Mouse (Mus musculus) heart, embryonic 14.5 days (tissue): ENCODE measurements around the gene Glyatl3. TPM values are rescaled to one million over a fixed set of nuclear protein-coding genes. Genes with fewer than 3 reads are reported as not detected.

Experiments used
- ATAC-seq: fragments of 200-750 bp; cut with Nextera tagmentation; 2 replicates; pipeline ENCODE4 v1.8.0; 2017; ENCODE audit warnings: low read depth, moderate TSS enrichment; ENCODE audit not compliant: insufficient number of reproducible peaks, insufficient read depth, low FRiP score
- H3K27ac ChIP-seq, 2 experiments: fragments of 200-500 bp in 1 of 2; fragments of 300-500 bp in 1 of 2; sonication (generic) in 1 of 2; replicated peaks in 1 of 2; 2 replicates each; pipeline ENCODE4 v1.5.1; 2012 to 2014; ENCODE audit warnings: low read depth in 2 of 2, low read length in 2 of 2, control low read depth in 1 of 2, mild to moderate bottlenecking in 1 of 2, mixed read lengths in 1 of 2; ENCODE audit not compliant: control insufficient read depth in 1 of 2, insufficient read depth in 1 of 2
- H3K27me3 ChIP-seq: fragments of 300-500 bp; sonication (generic); 2 replicates; pipeline ENCODE4 v1.6.1; 2014; ENCODE audit warnings: mild to moderate bottlenecking, low read length, control low read depth; ENCODE audit not compliant: control insufficient read depth, insufficient read depth
- H3K36me3 ChIP-seq: fragments of 300-500 bp; sonication (generic); 2 replicates; pipeline ENCODE4 v1.6.1; 2014; ENCODE audit warnings: mild to moderate bottlenecking, control low read depth, low read length, mixed read lengths; ENCODE audit not compliant: control insufficient read depth, insufficient read depth
- H3K4me1 ChIP-seq, 2 experiments: fragments of 200-500 bp in 1 of 2; fragments of 300-500 bp in 1 of 2; sonication (generic) in 1 of 2; 2 replicates each; pipeline ENCODE4 v1.6.1; 2012 to 2014; ENCODE audit warnings: low read length in 2 of 2, control low read depth in 1 of 2, mixed read lengths in 1 of 2; ENCODE audit not compliant: control insufficient read depth in 2 of 2, insufficient read depth in 2 of 2
- H3K4me2 ChIP-seq: fragments of 300-500 bp; sonication (generic); 2 replicates; pipeline ENCODE4 v1.6.1; 2014; ENCODE audit warnings: mild to moderate bottlenecking, low read length
- H3K4me3 ChIP-seq, 2 experiments: fragments of 200-500 bp in 1 of 2; fragments of 300-500 bp in 1 of 2; sonication (generic) in 1 of 2; 2 replicates each; pipeline ENCODE4 v1.5.1; 2012 to 2014; ENCODE audit warnings: low read length in 2 of 2, mild to moderate bottlenecking in 2 of 2, control low read depth in 1 of 2, low read depth in 1 of 2, moderate library complexity in 1 of 2; ENCODE audit not compliant: control insufficient read depth in 1 of 2, insufficient read depth in 1 of 2
- H3K9ac ChIP-seq: fragments of 300-500 bp; sonication (generic); 2 replicates; pipeline ENCODE4 v1.6.1; 2014; ENCODE audit warnings: mild to moderate bottlenecking, low read length
- H3K9me3 ChIP-seq: fragments of 300-500 bp; sonication (generic); 2 replicates; pipeline ENCODE4 v1.6.1; 2016; ENCODE audit warnings: low read length, control low read depth; ENCODE audit not compliant: control insufficient read depth
- WGBS: fragments of 180-500 bp; shearing (Covaris S2); extraction: QIAGEN DNeasy Blood & Tissue Kit; methylation state at CpG from one replicate; pipeline ENCODE4 v1.1.7; 2014; 5-methylcytosine and 5-hydroxymethylcytosine counted together
- polyA plus RNA-seq: library from polyadenylated mRNA; unstranded; fragments of >200 nt; fragmentation: Nextera tagmentation; extraction: Ambion mirVana; gene quantifications from 2 replicates; pipeline ENCODE4 v1.2.1, GENCODE M21; 2014

Gene Glyatl3
- not detected in 2 replicates for polyA plus RNA-seq

- ATAC-seq: no peak
- Histone ChIP-seq H3K9ac (no peak within 1 kb of the TSS), H3K9me3 (no peaks in the 10 kb centered on the region), H3K4me2 (no peak within 1 kb of the TSS), H3K27ac (no peak within 1 kb of the TSS), H3K36me3 (no peaks in the 10 kb centered on the region), H3K4me1 (no peaks in the 10 kb centered on the region), H3K4me3 (no peak within 1 kb of the TSS), H3K27me3 (no peaks in the 10 kb centered on the region)
- WGBS: 90% methylated on average over 2 of the region's 2 CpGs
Measured at GRCm38 (mm10) chr17:40914250-40914649, at the start of gene Glyatl3. Gene Glyatl3 (minus strand): TSS chr17:40914350.

- Histone ChIP-seq H3K9me3 (no peaks in the 10 kb centered on the region), H3K27me3 (no peaks in the 10 kb centered on the region), H3K36me3 (peaks cover 40% of the 10 kb centered on the region), H3K4me2 (no peak overlapping the region), H3K4me3 (no peak overlapping the region), H3K27ac (no peak overlapping the region), H3K4me1 (no peaks in the 10 kb centered on the region), H3K9ac (no peak overlapping the region)
- WGBS: 64% methylated on average over 3 of the region's 3 CpGs
- no peak for ATAC-seq
Measured at GRCm38 (mm10) chr17:40948518-40948917, 34.4 kb upstream of the Glyatl3 start.

GRCm38 (mm10) chr17:40934420-40935231 lies 20.5 kb upstream of the Glyatl3 start, which contains the start of the genes Mut and Cenpq:
Gene Mut (plus strand): TSS chr17:40934685.
Gene Cenpq (minus strand): TSS chr17:40935047.
- peak; percentile 100 for ATAC-seq
- Histone ChIP-seq H3K4me3 (peak within 1 kb of the TSS; percentile 72 to 95), H3K4me2 (peak within 1 kb of the TSS; percentile 90), H3K27ac (peak within 1 kb of the TSS; percentile 96 to 100), H3K9ac (peak within 1 kb of the TSS; percentile 80), H3K36me3 (peaks cover 43% of the 10 kb centered on the region), H3K4me1 (peaks cover 0 to 3% of the 10 kb centered on the region in 2 experiments; a peak in 1 of 4 replicates), H3K9me3 (no peaks in the 10 kb centered on the region), H3K27me3 (no peaks in the 10 kb centered on the region)
- WGBS: under 1% methylated on average over 50 of the region's 50 CpGs

GRCm38 (mm10) chr17:40933985-40934384 lies 19.8 kb upstream of the Glyatl3 start:
- no peaks in the 10 kb centered on the region for H3K27me3 ChIP-seq
- H3K9me3 ChIP-seq: no peaks in the 10 kb centered on the region
- H3K9ac ChIP-seq: peak overlapping the region; percentile 80
- H3K4me3 ChIP-seq: peak overlapping the region; percentile 72 to 95
- H3K4me1 ChIP-seq: peaks cover 0 to 3% of the 10 kb centered on the region in 2 experiments; a peak in 1 of 4 replicates
- 1% methylated on average over 14 of the region's 14 CpGs for WGBS
- peaks cover 48% of the 10 kb centered on the region for H3K36me3 ChIP-seq
- H3K27ac ChIP-seq: peak overlapping the region; percentile 58 to 62; a peak in 3 of 4 replicates
- no peak for ATAC-seq
- peak overlapping the region; percentile 90 for H3K4me2 ChIP-seq

- no peak overlapping the region for H3K27ac ChIP-seq
- no peaks in the 10 kb centered on the region for H3K27me3 ChIP-seq
- no peaks in the 10 kb centered on the region for H3K4me1 ChIP-seq
- no peak overlapping the region for H3K9ac ChIP-seq
- H3K9me3 ChIP-seq: no peaks in the 10 kb centered on the region
- no peak overlapping the region for H3K4me3 ChIP-seq
- H3K36me3 ChIP-seq: no peaks in the 10 kb centered on the region
- WGBS: 97% methylated on average over 1 of the region's 2 CpGs
- ATAC-seq: no peak
- H3K4me2 ChIP-seq: no peak overlapping the region
Measured at GRCm38 (mm10) chr17:40915499-40915898, 1.3 kb upstream of the Glyatl3 start.

GRCm38 (mm10) chr17:40904721-40905154 lies 9.4 kb downstream of the Glyatl3 start:
- H3K4me1 ChIP-seq: peaks cover 4 to 6% of the 10 kb centered on the region in 2 experiments; a peak in 3 of 4 replicates
- 4% methylated on average over 13 of the region's 14 CpGs for WGBS
- peak overlapping the region; percentile 20 to 36; a peak in 3 of 4 replicates for H3K4me3 ChIP-seq
- H3K27ac ChIP-seq: no peak overlapping the region
- ATAC-seq: no peak
- no peaks in the 10 kb centered on the region for H3K27me3 ChIP-seq
- H3K4me2 ChIP-seq: peak overlapping the region; percentile 70
- no peaks in the 10 kb centered on the region for H3K9me3 ChIP-seq
- H3K9ac ChIP-seq: peak overlapping the region; percentile 11; the same call in 1 of the 2 replicates
- H3K36me3 ChIP-seq: no peaks in the 10 kb centered on the region

- WGBS: 6% methylated on average over 11 of the region's 11 CpGs
- Histone ChIP-seq H3K4me3 (no peak overlapping the region), H3K9me3 (no peaks in the 10 kb centered on the region), H3K9ac (no peak overlapping the region), H3K4me2 (peak overlapping the region; percentile 70), H3K27me3 (no peaks in the 10 kb centered on the region), H3K27ac (no peak overlapping the region), H3K36me3 (no peaks in the 10 kb centered on the region), H3K4me1 (peaks cover 4 to 6% of the 10 kb centered on the region in 2 experiments; a peak in 3 of 4 replicates)
- ATAC-seq: no peak
Measured at GRCm38 (mm10) chr17:40904056-40904597, 10.0 kb downstream of the Glyatl3 start.
